Mouse (Mus musculus): ENCODE results near the gene Olfr1101. TPM values are rescaled to one million over a fixed set of nuclear protein-coding genes. Genes with fewer than 3 reads are reported as not detected.

Gene Olfr1101
- polyA plus RNA-seq (2015; fragmentation: Nextera tagmentation; extraction: Ambion mirVana), result not detected in 2 replicates

DNA sequence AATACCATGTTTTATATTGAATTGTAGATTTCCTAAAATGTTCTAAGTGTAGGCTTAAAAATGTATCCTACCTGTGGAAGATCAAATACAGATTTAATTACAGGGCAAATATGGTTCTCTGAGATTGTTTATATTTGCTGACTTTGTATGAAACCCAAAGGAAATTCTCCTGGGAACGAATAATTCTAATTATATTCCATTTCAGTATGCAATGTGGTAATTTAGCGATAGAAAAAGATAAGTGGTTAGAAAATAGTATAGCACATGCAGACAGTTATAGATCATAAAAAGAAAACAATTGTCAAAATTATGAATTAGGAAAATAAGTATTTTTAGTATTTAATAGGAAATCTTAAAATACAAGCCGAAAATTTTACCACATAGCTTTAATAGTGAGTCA lies at the start of gene Olfr1101:
TSS of gene Olfr1101 (minus strand) at position 101 of the 400 bp plus-strand sequence.
- no peak within 1 kb of the TSS for H3K27ac ChIP-seq (ENCODE audit: low read length)
- no peak within 1 kb of the TSS for H3K9ac ChIP-seq (replicated peaks; ENCODE audit: low read length)
- 85% methylated on average over 3 of the region's 3 CpGs for WGBS
- no peak within 1 kb of the TSS for H3K4me3 ChIP-seq (ENCODE audit: low read length)
- no peak for ATAC-seq (ENCODE audit: low FRiP score, low TSS enrichment)
- no peak within 1 kb of the TSS for H3K4me2 ChIP-seq (replicated peaks; ENCODE audit: low read depth, low read length)
- no peaks in the 10 kb centered on the region for H3K36me3 ChIP-seq (ENCODE audit: insufficient read depth, low read length)
- H3K4me1 ChIP-seq (ENCODE audit: insufficient read depth, low read length), result no peaks in the 10 kb centered on the region
- no peaks in the 10 kb centered on the region for H3K9me3 ChIP-seq (ENCODE audit: low read length)
- H3K27me3 ChIP-seq (ENCODE audit: insufficient read depth, low read length), result no peaks in the 10 kb centered on the region

DNA sequence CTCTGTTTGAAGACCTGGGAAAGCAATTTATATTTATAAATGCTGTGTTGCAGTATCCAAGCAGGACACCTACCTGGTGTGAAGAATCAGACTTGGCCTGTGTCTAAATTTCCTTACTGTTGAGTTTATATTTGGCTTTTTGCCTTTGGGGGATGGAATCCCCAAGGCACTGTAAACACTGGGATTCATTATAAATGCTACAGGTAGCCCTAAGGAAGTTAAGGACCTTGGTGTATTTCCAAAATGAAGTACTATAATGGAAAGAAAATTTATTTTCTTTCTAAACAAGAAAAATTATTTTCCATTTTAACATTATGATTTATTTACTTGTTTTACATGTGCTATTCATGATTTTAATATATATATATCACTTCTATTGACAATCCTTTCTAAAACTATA lies 45.4 kb upstream of the Olfr1101 start, which contains the start of gene Olfr1105:
TSS of gene Olfr1105 (minus strand) at position 101 of the 400 bp plus-strand sequence.
- H3K9me3 ChIP-seq (ENCODE audit: low read length), result no peaks in the 10 kb centered on the region
- no peak within 1 kb of the TSS for H3K27ac ChIP-seq (ENCODE audit: low read length)
- no peak within 1 kb of the TSS for H3K9ac ChIP-seq (replicated peaks; ENCODE audit: low read length)
- H3K36me3 ChIP-seq (ENCODE audit: insufficient read depth, low read length), result no peaks in the 10 kb centered on the region
- no peak within 1 kb of the TSS for H3K4me2 ChIP-seq (replicated peaks; ENCODE audit: low read depth, low read length)
- H3K4me3 ChIP-seq (ENCODE audit: low read length), result no peak within 1 kb of the TSS
- no peak for ATAC-seq (ENCODE audit: low FRiP score, low TSS enrichment)
- H3K27me3 ChIP-seq (ENCODE audit: insufficient read depth, low read length), result no peaks in the 10 kb centered on the region
- H3K4me1 ChIP-seq (ENCODE audit: insufficient read depth, low read length), result no peaks in the 10 kb centered on the region

DNA sequence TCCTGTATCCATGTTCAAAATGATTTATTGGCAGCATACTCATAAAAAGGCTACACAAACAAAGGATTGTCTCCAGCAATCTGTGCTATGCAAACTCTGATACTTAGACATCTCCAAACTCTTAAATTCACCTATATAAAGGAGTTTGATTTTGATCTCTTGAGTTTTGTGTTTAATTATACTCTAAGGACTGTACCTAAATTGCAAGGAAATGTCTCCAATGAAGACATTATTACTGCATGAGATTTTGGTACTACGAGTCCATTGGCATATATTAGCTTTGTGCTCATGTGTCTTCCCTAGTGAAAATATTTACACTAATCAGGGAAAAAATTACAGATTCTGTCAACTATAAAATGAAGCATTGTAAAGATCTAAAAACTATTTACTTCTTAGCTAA lies 36.0 kb upstream of the Olfr1101 start, which contains the start of gene Olfr1104:
TSS of gene Olfr1104 (minus strand) at position 101 of the 400 bp plus-strand sequence.
- ATAC-seq (ENCODE audit: low FRiP score, low TSS enrichment), result no peak
- 79% methylated on average over 1 of the region's 1 CpGs for WGBS
- H3K27me3 ChIP-seq (ENCODE audit: insufficient read depth, low read length), result no peaks in the 10 kb centered on the region
- H3K4me2 ChIP-seq (replicated peaks; ENCODE audit: low read depth, low read length), result no peak within 1 kb of the TSS
- no peaks in the 10 kb centered on the region for H3K4me1 ChIP-seq (ENCODE audit: insufficient read depth, low read length)
- no peaks in the 10 kb centered on the region for H3K9me3 ChIP-seq (ENCODE audit: low read length)
- no peak within 1 kb of the TSS for H3K9ac ChIP-seq (replicated peaks; ENCODE audit: low read length)
- no peak within 1 kb of the TSS for H3K27ac ChIP-seq (ENCODE audit: low read length)
- H3K36me3 ChIP-seq (ENCODE audit: insufficient read depth, low read length), result no peaks in the 10 kb centered on the region
- H3K4me3 ChIP-seq (ENCODE audit: low read length), result no peak within 1 kb of the TSS

DNA sequence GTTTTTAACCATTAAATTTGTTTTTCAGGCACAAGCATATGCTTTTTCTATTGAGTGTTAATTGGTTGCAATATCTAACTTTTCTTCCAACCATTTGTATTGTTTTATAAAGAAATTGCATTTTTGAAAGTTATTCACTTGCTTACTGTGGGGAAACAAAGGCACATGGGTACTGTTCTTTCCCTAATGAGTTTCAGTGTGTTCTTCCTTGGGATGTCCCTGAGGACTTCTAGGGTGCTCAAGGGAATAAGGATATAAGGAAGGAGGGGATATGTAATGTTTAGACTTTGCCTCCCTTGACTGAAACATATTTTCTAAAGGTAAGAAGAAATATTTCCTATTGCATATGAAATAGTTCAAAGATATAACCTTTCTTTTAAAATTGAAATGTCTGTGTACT lies 7.1 kb upstream of the Olfr1101 start, which contains the start of gene Olfr1102:
TSS of gene Olfr1102 (plus strand) at position 301 of the 400 bp plus-strand sequence.
- no peaks in the 10 kb centered on the region for H3K36me3 ChIP-seq (ENCODE audit: insufficient read depth, low read length)
- H3K4me3 ChIP-seq (ENCODE audit: low read length), result no peak within 1 kb of the TSS
- no peaks in the 10 kb centered on the region for H3K27me3 ChIP-seq (ENCODE audit: insufficient read depth, low read length)
- H3K9me3 ChIP-seq (ENCODE audit: low read length), result no peaks in the 10 kb centered on the region
- no peak within 1 kb of the TSS for H3K4me2 ChIP-seq (replicated peaks; ENCODE audit: low read depth, low read length)
- H3K4me1 ChIP-seq (ENCODE audit: insufficient read depth, low read length), result no peaks in the 10 kb centered on the region
- ATAC-seq (ENCODE audit: low FRiP score, low TSS enrichment), result no peak
- H3K27ac ChIP-seq (ENCODE audit: low read length), result no peak within 1 kb of the TSS
- no peak within 1 kb of the TSS for H3K9ac ChIP-seq (replicated peaks; ENCODE audit: low read length)

DNA sequence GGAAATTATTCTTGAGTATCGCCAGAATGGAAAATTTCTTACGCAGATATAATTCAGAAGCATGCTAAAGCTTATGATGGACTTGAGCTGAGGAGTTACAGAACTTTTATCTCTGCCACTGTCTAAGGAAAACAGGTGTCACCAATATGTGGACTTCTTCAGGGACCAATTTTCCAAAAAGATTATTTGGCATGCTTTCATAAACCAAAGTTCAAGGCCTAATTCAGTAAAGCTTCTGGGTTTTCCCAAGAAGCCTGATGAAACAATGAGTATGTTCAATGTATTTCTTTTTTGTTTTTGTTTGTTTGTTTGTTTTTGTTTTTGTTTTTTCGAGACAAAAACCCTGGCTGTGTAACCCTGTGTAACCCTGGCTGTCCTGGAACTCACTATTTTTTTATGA lies 11.2 kb downstream of the Olfr1101 start, which contains the start of gene Olfr1100:
TSS of gene Olfr1100 (minus strand) at position 101 of the 400 bp plus-strand sequence.
- WGBS, result 76% methylated on average over 3 of the region's 3 CpGs
- no peak for ATAC-seq (ENCODE audit: low FRiP score, low TSS enrichment)

DNA sequence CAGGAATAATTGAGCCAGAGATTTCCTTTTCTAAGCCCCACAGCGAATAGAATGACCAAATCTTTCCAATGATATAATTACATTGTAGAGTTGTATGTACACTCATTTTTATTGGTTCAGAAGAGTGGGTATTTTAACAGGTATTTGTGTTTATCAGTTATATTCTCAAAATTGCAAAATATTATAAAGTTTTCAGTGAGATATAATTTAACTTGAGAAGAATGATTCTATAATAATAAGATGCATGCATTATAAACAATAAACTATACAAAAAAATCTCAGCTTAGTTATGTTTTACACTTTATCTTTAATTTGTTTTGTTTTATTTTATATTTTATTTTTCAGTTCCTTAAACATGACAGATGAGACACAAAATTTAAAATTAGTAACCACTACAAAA lies 30.4 kb downstream of the Olfr1101 start, which contains the start of gene Olfr1099:
TSS of gene Olfr1099 (minus strand) at position 101 of the 400 bp plus-strand sequence.
- Histone ChIP-seq H3K4me1 (ENCODE audit: insufficient read depth, low read length) (no peaks in the 10 kb centered on the region), H3K27ac (ENCODE audit: low read length) (no peak within 1 kb of the TSS), H3K9me3 (ENCODE audit: low read length) (no peaks in the 10 kb centered on the region), H3K9ac (replicated peaks; ENCODE audit: low read length) (no peak within 1 kb of the TSS), H3K4me2 (replicated peaks; ENCODE audit: low read depth, low read length) (no peak within 1 kb of the TSS), H3K4me3 (ENCODE audit: low read length) (no peak within 1 kb of the TSS), H3K36me3 (ENCODE audit: insufficient read depth, low read length) (no peaks in the 10 kb centered on the region), H3K27me3 (ENCODE audit: insufficient read depth, low read length) (no peaks in the 10 kb centered on the region)
- ATAC-seq (ENCODE audit: low FRiP score, low TSS enrichment), result no peak
- WGBS, result 82% methylated on average over 1 of the region's 1 CpGs

More for the DNA sequence above, 11.2 kb downstream of the Olfr1101 start, which contains the start of gene Olfr1100:
- H3K4me3 ChIP-seq (ENCODE audit: low read length), result no peak within 1 kb of the TSS
- no peaks in the 10 kb centered on the region for H3K27me3 ChIP-seq (ENCODE audit: insufficient read depth, low read length)
- no peak within 1 kb of the TSS for H3K9ac ChIP-seq (replicated peaks; ENCODE audit: low read length)
- H3K4me1 ChIP-seq (ENCODE audit: insufficient read depth, low read length), result no peaks in the 10 kb centered on the region
- no peak within 1 kb of the TSS for H3K4me2 ChIP-seq (replicated peaks; ENCODE audit: low read depth, low read length)
- H3K9me3 ChIP-seq (ENCODE audit: low read length), result no peaks in the 10 kb centered on the region
- no peak within 1 kb of the TSS for H3K27ac ChIP-seq (ENCODE audit: low read length)
- no peaks in the 10 kb centered on the region for H3K36me3 ChIP-seq (ENCODE audit: insufficient read depth, low read length)

Other genes with a start within 250 kb of the Olfr1101 start
- gene Olfr1090, start 232.2 kb downstream of the Olfr1101 start, polyA plus RNA-seq (2015; fragmentation: Nextera tagmentation; extraction: Ambion mirVana), result not detected in 2 replicates
- gene Olfr1093, start 208.7 kb downstream of the Olfr1101 start, polyA plus RNA-seq (2015; fragmentation: Nextera tagmentation; extraction: Ambion mirVana), result not detected in 2 replicates
- not detected in 2 replicates for gene Olfr141, start 181.2 kb downstream of the Olfr1101 start, polyA plus RNA-seq (2015; fragmentation: Nextera tagmentation; extraction: Ambion mirVana)
- gene Olfr1094, start 166.6 kb downstream of the Olfr1101 start, polyA plus RNA-seq (2015; fragmentation: Nextera tagmentation; extraction: Ambion mirVana), result not detected in 2 replicates
- not detected in 2 replicates for gene Olfr1095, start 139.5 kb downstream of the Olfr1101 start, polyA plus RNA-seq (2015; fragmentation: Nextera tagmentation; extraction: Ambion mirVana)
- gene Gm13723, start 116.4 kb downstream of the Olfr1101 start, polyA plus RNA-seq (2015; fragmentation: Nextera tagmentation; extraction: Ambion mirVana), result not detected in 2 replicates
- not detected in 2 replicates for gene Olfr1097, start 99.0 kb downstream of the Olfr1101 start, polyA plus RNA-seq (2015; fragmentation: Nextera tagmentation; extraction: Ambion mirVana)
- gene Olfr1098, start 66.7 kb downstream of the Olfr1101 start, polyA plus RNA-seq (2015; fragmentation: Nextera tagmentation; extraction: Ambion mirVana), result not detected in 2 replicates
- not detected in 2 replicates for gene Olfr1099, start 30.5 kb downstream of the Olfr1101 start, polyA plus RNA-seq (2015; fragmentation: Nextera tagmentation; extraction: Ambion mirVana)
- gene Olfr1100, start 11.3 kb downstream of the Olfr1101 start, polyA plus RNA-seq (2015; fragmentation: Nextera tagmentation; extraction: Ambion mirVana), result not detected in 2 replicates
- not detected in 2 replicates for gene Olfr1102, start 7.2 kb upstream of the Olfr1101 start, polyA plus RNA-seq (2015; fragmentation: Nextera tagmentation; extraction: Ambion mirVana)
- not detected in 2 replicates for gene Olfr1104, start 35.9 kb upstream of the Olfr1101 start, polyA plus RNA-seq (2015; fragmentation: Nextera tagmentation; extraction: Ambion mirVana)
- not detected in 2 replicates for gene Olfr1105, start 45.3 kb upstream of the Olfr1101 start, polyA plus RNA-seq (2015; fragmentation: Nextera tagmentation; extraction: Ambion mirVana)
- gene Olfr1106, start 61.1 kb upstream of the Olfr1101 start, polyA plus RNA-seq (2015; fragmentation: Nextera tagmentation; extraction: Ambion mirVana), result not detected in 2 replicates
- gene Olfr1107, start 84.6 kb upstream of the Olfr1101 start, polyA plus RNA-seq (2015; fragmentation: Nextera tagmentation; extraction: Ambion mirVana), result not detected in 2 replicates
- not detected in 2 replicates for gene Olfr1109, start 104.8 kb upstream of the Olfr1101 start, polyA plus RNA-seq (2015; fragmentation: Nextera tagmentation; extraction: Ambion mirVana)
- not detected in 2 replicates for gene Olfr259, start 123.3 kb upstream of the Olfr1101 start, polyA plus RNA-seq (2015; fragmentation: Nextera tagmentation; extraction: Ambion mirVana)
- not detected in 2 replicates for gene Olfr1110, start 149.1 kb upstream of the Olfr1101 start, polyA plus RNA-seq (2015; fragmentation: Nextera tagmentation; extraction: Ambion mirVana)
- gene Olfr1111, start 161.4 kb upstream of the Olfr1101 start, polyA plus RNA-seq (2015; fragmentation: Nextera tagmentation; extraction: Ambion mirVana), result not detected in 2 replicates
- not detected in 2 replicates for gene Olfr1112, start 196.6 kb upstream of the Olfr1101 start, polyA plus RNA-seq (2015; fragmentation: Nextera tagmentation; extraction: Ambion mirVana)
- not detected in 2 replicates for gene Olfr1113, start 217.7 kb upstream of the Olfr1101 start, polyA plus RNA-seq (2015; fragmentation: Nextera tagmentation; extraction: Ambion mirVana)